Mouse (Mus musculus) bone marrow, adult 2 months (tissue): ENCODE results near the gene Ing4. TPM values are rescaled to one million over a fixed set of nuclear protein-coding genes. Genes with fewer than 3 reads are reported as not detected.
A peak's percentile ranks its signal among the peaks of the same experiment; 100 is the strongest.

Source experiments
- H3K27ac ChIP-seq: fragments of 200-500 bp; 2 replicates; pipeline ENCODE4 v1.5.1; 2012; ENCODE audit warnings: low read depth, mild to moderate bottlenecking, control low read depth, inconsistent platforms, low read length; ENCODE audit not compliant: control insufficient read depth, poor library complexity, insufficient read depth
- H3K4me1 ChIP-seq: fragments of 200-500 bp; 2 replicates; pipeline ENCODE4 v1.6.1; 2011; ENCODE audit warnings: low read length; ENCODE audit not compliant: control insufficient read depth, insufficient read depth
- H3K4me3 ChIP-seq: fragments of 200-500 bp; replicated peaks from 2 replicates; pipeline ENCODE3; 2011; ENCODE audit warnings: mild to moderate bottlenecking, low read depth, low read length, control low read depth; ENCODE audit not compliant: control insufficient read depth
- CTCF ChIP-seq: fragments of 200-500 bp; IDR thresholded peaks from 2 replicates; pipeline ENCODE4 v1.5.1; 2011; ENCODE audit warnings: low read length, control low read depth; ENCODE audit not compliant: control insufficient read depth, insufficient read depth
- POLR2A ChIP-seq: fragments of 200-500 bp; IDR thresholded peaks from 2 replicates; pipeline ENCODE4 v1.6.1; 2011; ENCODE audit warnings: low read depth, mild to moderate bottlenecking, control low read depth, low read length, borderline replicate concordance; ENCODE audit not compliant: control insufficient read depth
- WGBS: fragments of 180-500 bp; shearing (Covaris S2); methylation state at CpG from one replicate; pipeline ENCODE4 v1.1.7; 2018; 5-methylcytosine and 5-hydroxymethylcytosine counted together
- polyA plus RNA-seq: library from polyadenylated mRNA; stranded (reverse); fragments of >200 nt; gene quantifications from 2 replicates; pipeline ENCODE4 v1.2.4, GENCODE M21; 2011; ENCODE audit warnings: low replicate concordance; ENCODE audit not compliant: missing spikeins, insufficient read depth, insufficient read length

The Ing4 gene
- polyA plus RNA-seq, 1 experiment: 42.0 TPM

- H3K27ac ChIP-seq: no peak overlapping the region
- TF ChIP-seq POLR2A (no peak), CTCF (no peak)
- WGBS: 53% methylated on average over 14 of the region's 14 CpGs
- no peak overlapping the region for H3K4me3 ChIP-seq
- H3K4me1 ChIP-seq: no peaks in the 10 kb centered on the region; the same call in 1 of the 2 replicates
Observed at GRCm38 (mm10) chr6:124999091-124999490, 40.5 kb upstream of the Ing4 start.

- Histone ChIP-seq H3K27ac (no peak overlapping the region), H3K4me3 (no peak overlapping the region), H3K4me1 (no peaks in the 10 kb centered on the region; the same call in 1 of the 2 replicates)
- 43% methylated on average over 10 of the region's 10 CpGs for WGBS
- no peak for TF ChIP-seq POLR2A
- no peak for TF ChIP-seq CTCF
Observed at GRCm38 (mm10) chr6:124999546-124999945, 40.0 kb upstream of the Ing4 start.

- TF ChIP-seq CTCF (no peak), POLR2A (no peak)
- no peak overlapping the region for H3K4me3 ChIP-seq
- 54% methylated on average over 3 of the region's 3 CpGs for WGBS
- H3K27ac ChIP-seq: no peak overlapping the region
- H3K4me1 ChIP-seq: no peaks in the 10 kb centered on the region
Observed at GRCm38 (mm10) chr6:125003706-125004105, 35.9 kb upstream of the Ing4 start.

- Histone ChIP-seq H3K4me1 (no peaks in the 10 kb centered on the region), H3K4me3 (no peak overlapping the region), H3K27ac (no peak overlapping the region)
- TF ChIP-seq POLR2A: no peak
- no peak for TF ChIP-seq CTCF
- WGBS: 65% methylated on average over 3 of the region's 3 CpGs
Observed at GRCm38 (mm10) chr6:125005086-125005485, 34.5 kb upstream of the Ing4 start.

GRCm38 (mm10) chr6:125008060-125008459, 31.5 kb upstream of the Ing4 start:
- Histone ChIP-seq H3K27ac (no peak overlapping the region), H3K4me3 (no peak overlapping the region), H3K4me1 (no peaks in the 10 kb centered on the region)
- WGBS: 47% methylated on average over 13 of the region's 13 CpGs
- no peak for TF ChIP-seq CTCF
- TF ChIP-seq POLR2A: no peak

GRCm38 (mm10) chr6:125008586-125009128, 30.9 kb upstream of the Ing4 start:
- Histone ChIP-seq H3K4me1 (no peaks in the 10 kb centered on the region), H3K27ac (peak overlapping the region; percentile 28; the same call in 1 of the 2 replicates), H3K4me3 (peak overlapping the region; percentile 81)
- WGBS: under 1% methylated on average over 33 of the region's 34 CpGs
- TF ChIP-seq CTCF (no peak), POLR2A (peak; percentile 66; the same call in 1 of the 2 replicates)

- TF ChIP-seq POLR2A (no peak), CTCF (no peak)
- H3K27ac ChIP-seq: peak within 1 kb of the TSS; percentile 97
- H3K4me3 ChIP-seq: peak within 1 kb of the TSS; percentile 81
- H3K4me1 ChIP-seq: no peaks in the 10 kb centered on the region
- 4% methylated on average over 3 of the region's 3 CpGs for WGBS
Observed at GRCm38 (mm10) chr6:125009129-125009180, 30.6 kb upstream of the Ing4 start, which contains the start of gene Zfp384. Zfp384 (plus strand) TSS chr6:125009145.

- Histone ChIP-seq H3K27ac (peak overlapping the region; percentile 97), H3K4me3 (peak overlapping the region; percentile 81), H3K4me1 (no peaks in the 10 kb centered on the region)
- TF ChIP-seq CTCF (no peak), POLR2A (no peak)
- WGBS: 1% methylated on average over 65 of the region's 78 CpGs
Observed at GRCm38 (mm10) chr6:125009181-125010073, 30.1 kb upstream of the Ing4 start.
